Mouse (Mus musculus) hindbrain, embryonic 12.5 days (tissue): ENCODE results near the gene Irf9. TPM values are rescaled to one million over a fixed set of nuclear protein-coding genes. Genes with fewer than 3 reads are reported as not detected.

Experiments
- ATAC-seq: fragments of 200-750 bp; cut with Nextera tagmentation; 2 replicates; pipeline ENCODE4 v1.8.0; 2017; ENCODE audit warnings: moderate TSS enrichment; ENCODE audit not compliant: low FRiP score
- H3K27ac ChIP-seq: fragments of 300-500 bp; sonication (generic); 2 replicates; pipeline ENCODE4 v1.5.1; 2016; ENCODE audit warnings: mild to moderate bottlenecking
- H3K27me3 ChIP-seq: fragments of 300-500 bp; sonication (generic); 2 replicates; pipeline ENCODE4 v1.6.1; 2016; ENCODE audit warnings: mild to moderate bottlenecking
- H3K36me3 ChIP-seq: fragments of 300-500 bp; sonication (generic); 2 replicates; pipeline ENCODE4 v1.6.1; 2016; ENCODE audit warnings: mild to moderate bottlenecking
- H3K4me1 ChIP-seq: fragments of 300-500 bp; sonication (generic); 2 replicates; pipeline ENCODE4 v1.6.1; 2016
- H3K4me2 ChIP-seq: fragments of 300-500 bp; sonication (generic); replicated peaks from 2 replicates; pipeline ENCODE4 v1.6.1; 2016; ENCODE audit warnings: mild to moderate bottlenecking
- H3K4me3 ChIP-seq: fragments of 300-500 bp; sonication (generic); 2 replicates; pipeline ENCODE4 v1.5.1; 2016; ENCODE audit warnings: mild to moderate bottlenecking
- H3K9ac ChIP-seq: fragments of 300-500 bp; sonication (generic); 2 replicates; pipeline ENCODE4 v1.6.1; 2016; ENCODE audit warnings: mild to moderate bottlenecking, moderate library complexity
- H3K9me3 ChIP-seq: fragments of 300-500 bp; sonication (generic); replicated peaks from 2 replicates; pipeline ENCODE4 v1.6.1; 2016; ENCODE audit warnings: mild to moderate bottlenecking
- WGBS: fragments of 180-500 bp; shearing (Covaris S2); methylation state at CpG from one replicate; pipeline ENCODE4 v1.1.7; 2016; 5-methylcytosine and 5-hydroxymethylcytosine counted together
- polyA plus RNA-seq: library from polyadenylated mRNA; unstranded; fragments of >200 nt; fragmentation: Nextera tagmentation; extraction: Ambion mirVana; gene quantifications from 2 replicates; pipeline ENCODE4 v1.2.1, GENCODE M21; 2016

Gene Irf9
- polyA plus RNA-seq, 1 experiment from 2014 or later: 10.7 TPM

GRCm38 (mm10) chr14:55603633-55604576, 534 bp downstream of the Irf9 start:
- Histone ChIP-seq H3K4me2 (peak overlapping the region; percentile 44), H3K9ac (peak overlapping the region; percentile 4; the same call in 1 of the 2 replicates), H3K27ac (peak overlapping the region; percentile 35; the same call in 1 of the 2 replicates), H3K36me3 (peaks cover 88% of the 10 kb centered on the region), H3K4me1 (peaks cover 7% of the 10 kb centered on the region), H3K9me3 (no peaks in the 10 kb centered on the region), H3K27me3 (no peaks in the 10 kb centered on the region), H3K4me3 (peak overlapping the region; percentile 22; the same call in 1 of the 2 replicates)
- peak; percentile 81 for ATAC-seq
- WGBS: 24% methylated on average over 19 of the region's 19 CpGs

GRCm38 (mm10) chr14:55604823-55605222, 1.5 kb downstream of the Irf9 start:
- peaks cover 88% of the 10 kb centered on the region for H3K36me3 ChIP-seq
- ATAC-seq: no peak

GRCm38 (mm10) chr14:55605743-55606459, 2.5 kb downstream of the Irf9 start:
- no peak overlapping the region for H3K4me3 ChIP-seq
- ATAC-seq: no peak
- no peaks in the 10 kb centered on the region for H3K9me3 ChIP-seq
- peaks cover 82% of the 10 kb centered on the region for H3K36me3 ChIP-seq
- WGBS: 95% methylated on average over 16 of the region's 16 CpGs
- H3K4me1 ChIP-seq: peaks cover 7% of the 10 kb centered on the region
- no peak overlapping the region for H3K4me2 ChIP-seq
- H3K27me3 ChIP-seq: no peaks in the 10 kb centered on the region
- H3K27ac ChIP-seq: no peak overlapping the region
- H3K9ac ChIP-seq: no peak overlapping the region

More at GRCm38 (mm10) chr14:55604823-55605222, 1.5 kb downstream of the Irf9 start:
- no peak overlapping the region for H3K9ac ChIP-seq
- no peak overlapping the region for H3K4me2 ChIP-seq
- no peaks in the 10 kb centered on the region for H3K9me3 ChIP-seq
- no peak overlapping the region for H3K27ac ChIP-seq
- WGBS: 89% methylated on average over 11 of the region's 11 CpGs
- no peaks in the 10 kb centered on the region for H3K27me3 ChIP-seq
- H3K4me1 ChIP-seq: peaks cover 7% of the 10 kb centered on the region
- H3K4me3 ChIP-seq: no peak overlapping the region

GRCm38 (mm10) chr14:55608339-55608738, 5.0 kb downstream of the Irf9 start:
- no peak overlapping the region for H3K4me3 ChIP-seq
- no peaks in the 10 kb centered on the region for H3K9me3 ChIP-seq
- H3K27ac ChIP-seq: no peak overlapping the region
- ATAC-seq: no peak
- peaks cover 61% of the 10 kb centered on the region for H3K36me3 ChIP-seq
- H3K4me2 ChIP-seq: no peak overlapping the region
- WGBS: 91% methylated on average over 6 of the region's 6 CpGs
- H3K4me1 ChIP-seq: peaks cover 7% of the 10 kb centered on the region
- H3K27me3 ChIP-seq: no peaks in the 10 kb centered on the region
- no peak overlapping the region for H3K9ac ChIP-seq

GRCm38 (mm10) chr14:55613346-55613745, 10.0 kb downstream of the Irf9 start:
- no peak for ATAC-seq
- Histone ChIP-seq H3K4me2 (no peak overlapping the region), H3K27ac (no peak overlapping the region), H3K9me3 (no peaks in the 10 kb centered on the region), H3K36me3 (peaks cover 22% of the 10 kb centered on the region), H3K9ac (no peak overlapping the region), H3K27me3 (no peaks in the 10 kb centered on the region), H3K4me1 (peaks cover 3% of the 10 kb centered on the region; the same call in 1 of the 2 replicates), H3K4me3 (no peak overlapping the region)
- 76% methylated on average over 6 of the region's 6 CpGs for WGBS

- no peak overlapping the region for H3K4me2 ChIP-seq
- H3K9ac ChIP-seq: no peak overlapping the region
- H3K4me1 ChIP-seq: peaks cover 6% of the 10 kb centered on the region; the same call in 1 of the 2 replicates
- no peaks in the 10 kb centered on the region for H3K27me3 ChIP-seq
- WGBS: 82% methylated on average over 7 of the region's 7 CpGs
- H3K9me3 ChIP-seq: no peaks in the 10 kb centered on the region
- no peak for ATAC-seq
- peaks cover 8% of the 10 kb centered on the region for H3K36me3 ChIP-seq
- no peak overlapping the region for H3K4me3 ChIP-seq
- no peak overlapping the region for H3K27ac ChIP-seq
Measured at GRCm38 (mm10) chr14:55614565-55615178, 11.3 kb downstream of the Irf9 start.

- no peak overlapping the region for H3K27ac ChIP-seq
- peaks cover 6% of the 10 kb centered on the region; the same call in 1 of the 2 replicates for H3K4me1 ChIP-seq
- no peak overlapping the region for H3K4me2 ChIP-seq
- peaks cover 2% of the 10 kb centered on the region; the same call in 1 of the 2 replicates for H3K36me3 ChIP-seq
- ATAC-seq: no peak
- no peak overlapping the region for H3K4me3 ChIP-seq
- H3K9me3 ChIP-seq: no peaks in the 10 kb centered on the region
- no peak overlapping the region for H3K9ac ChIP-seq
- H3K27me3 ChIP-seq: no peaks in the 10 kb centered on the region
- 52% methylated on average over 2 of the region's 2 CpGs for WGBS
Measured at GRCm38 (mm10) chr14:55615876-55616275, 12.5 kb downstream of the Irf9 start.

- ATAC-seq: no peak
- no peak overlapping the region for H3K9ac ChIP-seq
- no peak overlapping the region for H3K27ac ChIP-seq
- H3K27me3 ChIP-seq: no peaks in the 10 kb centered on the region
- no peak overlapping the region for H3K4me3 ChIP-seq
- H3K36me3 ChIP-seq: no peaks in the 10 kb centered on the region
- H3K4me2 ChIP-seq: no peak overlapping the region
- 89% methylated on average over 2 of the region's 2 CpGs for WGBS
- H3K4me1 ChIP-seq: peaks cover 6% of the 10 kb centered on the region; the same call in 1 of the 2 replicates
- H3K9me3 ChIP-seq: no peaks in the 10 kb centered on the region
Measured at GRCm38 (mm10) chr14:55616844-55617243, 13.5 kb downstream of the Irf9 start.

- Histone ChIP-seq H3K4me2 (peak within 1 kb of the TSS; percentile 42), H3K9me3 (no peaks in the 10 kb centered on the region), H3K27ac (no peak within 1 kb of the TSS), H3K4me3 (peak within 1 kb of the TSS; percentile 28), H3K4me1 (peaks cover 6% of the 10 kb centered on the region; the same call in 1 of the 2 replicates), H3K27me3 (no peaks in the 10 kb centered on the region), H3K9ac (peak within 1 kb of the TSS; percentile 23; the same call in 1 of the 2 replicates), H3K36me3 (no peaks in the 10 kb centered on the region)
- ATAC-seq: peak; percentile 85
- 23% methylated on average over 21 of the region's 21 CpGs for WGBS
Measured at GRCm38 (mm10) chr14:55617822-55618221, 14.5 kb downstream of the Irf9 start, which contains the start of gene Rec8. Gene Rec8, plus strand, starts transcription at chr14:55618037.

- Histone ChIP-seq H3K9me3 (no peaks in the 10 kb centered on the region), H3K27me3 (no peaks in the 10 kb centered on the region), H3K4me2 (peak overlapping the region; percentile 42), H3K4me1 (peaks cover 6% of the 10 kb centered on the region; the same call in 1 of the 2 replicates), H3K9ac (peak overlapping the region; percentile 23; the same call in 1 of the 2 replicates), H3K36me3 (no peaks in the 10 kb centered on the region), H3K4me3 (peak overlapping the region; percentile 28), H3K27ac (no peak overlapping the region)
- 53% methylated on average over 22 of the region's 22 CpGs for WGBS
- ATAC-seq: no peak
Measured at GRCm38 (mm10) chr14:55618486-55619195, 15.3 kb downstream of the Irf9 start.

- no peak for ATAC-seq
- H3K27ac ChIP-seq: no peak overlapping the region
- peaks cover 94% of the 10 kb centered on the region for H3K36me3 ChIP-seq
- H3K4me2 ChIP-seq: no peak overlapping the region
- no peaks in the 10 kb centered on the region for H3K4me1 ChIP-seq
- no peaks in the 10 kb centered on the region for H3K27me3 ChIP-seq
- no peak overlapping the region for H3K4me3 ChIP-seq
- H3K9ac ChIP-seq: no peak overlapping the region
- no peaks in the 10 kb centered on the region for H3K9me3 ChIP-seq
- WGBS: 92% methylated on average over 27 of the region's 27 CpGs
Measured at GRCm38 (mm10) chr14:55628077-55628827, 24.9 kb downstream of the Irf9 start.
